In genomic region chr2:131443084-131443890, GRCm38 (mm10) we compare ENCODE assay signal across 12 mouse cellular contexts. TPM values are rescaled to one million over a fixed set of nuclear protein-coding genes. Genes with fewer than 3 reads are reported as not detected.
DNase-seq lines count a peak whose midpoint lies in the region; ATAC-seq and TF ChIP-seq lines count a peak whose summit lies in the region.
"Had no signal": no experiment of that assay in that cellular context is flagged by ENCODE, and none has a peak within 500 bp of the region (broad histone marks: within the 10 kb centered on the region; RNA-seq: fewer than 3 reads in every experiment).

No protein-coding gene starts in this region.

- peak; percentile 38 for TF ChIP-seq CTCF in heart, postnatal 0 days (IDR thresholded peaks at IDR 0.05; ENCODE audit: low read depth)
- peak; percentile 41 for TF ChIP-seq CTCF in midbrain, postnatal 0 days (IDR thresholded peaks at IDR 0.05)

- no peaks in the 10 kb centered on the region for H3K9me3 ChIP-seq in heart, postnatal 0 days (replicated peaks; ENCODE audit: control insufficient read depth, low read length)
- no peaks in the 10 kb centered on the region for H3K9me3 ChIP-seq in midbrain, postnatal 0 days (ENCODE audit: low read length)
- H3K9me3 ChIP-seq in midbrain, embryonic 11.5 days (ENCODE audit: control insufficient read depth, low read length) = no peaks in the 10 kb centered on the region
- H3K9me3 ChIP-seq: hindbrain, embryonic 10.5 days had no signal

- no peak overlapping the region for H3K4me3 ChIP-seq in heart, postnatal 0 days (ENCODE audit: low read depth, low read length)
- H3K4me3 ChIP-seq in midbrain, postnatal 0 days (ENCODE audit: low read depth, low read length) = no peak overlapping the region
- no peak overlapping the region for H3K4me3 ChIP-seq in midbrain, embryonic 11.5 days (ENCODE audit: low read depth, low read length)
- H3K4me3 ChIP-seq: hindbrain, embryonic 10.5 days had no signal

- no peak overlapping the region for H3K4me2 ChIP-seq in heart, postnatal 0 days (ENCODE audit: low read depth, low read length)
- H3K4me2 ChIP-seq in midbrain, postnatal 0 days (ENCODE audit: low read depth, low read length, poor library complexity, severe bottlenecking) = no peak overlapping the region
- H3K4me2 ChIP-seq in midbrain, embryonic 11.5 days = no peak overlapping the region
- H3K4me2 ChIP-seq: liver, embryonic 11.5 days had no signal

- 0 out of 2 replicates have a peak, but pooled peaks cover 2% of the 10 kb centered on the region for H3K27me3 ChIP-seq in heart, postnatal 0 days (ENCODE audit: control insufficient read depth, insufficient read depth, low read length)
- H3K27me3 ChIP-seq in midbrain, postnatal 0 days (ENCODE audit: insufficient read depth, low read length) = no peaks in the 10 kb centered on the region
- H3K27me3 ChIP-seq in midbrain, embryonic 11.5 days (ENCODE audit: control insufficient read depth, insufficient read depth, low read length) = no peaks in the 10 kb centered on the region

- no peak for TF ChIP-seq EP300 in heart, postnatal 0 days (IDR thresholded peaks at IDR 0.05; ENCODE audit: low read depth)

- 71% methylated on average over 8 of the region's 8 CpGs for WGBS in heart, postnatal 0 days
- 63% methylated on average over 8 of the region's 8 CpGs for WGBS in midbrain, postnatal 0 days
- 64% methylated on average over 8 of the region's 8 CpGs for WGBS in midbrain, embryonic 11.5 days

- no peaks in the 10 kb centered on the region for H3K36me3 ChIP-seq in heart, postnatal 0 days (replicated peaks; ENCODE audit: control insufficient read depth, insufficient read depth, low read length)
- no peaks in the 10 kb centered on the region for H3K36me3 ChIP-seq in midbrain, postnatal 0 days (ENCODE audit: insufficient read depth, low read length)
- no peaks in the 10 kb centered on the region for H3K36me3 ChIP-seq in midbrain, embryonic 11.5 days (ENCODE audit: control insufficient read depth, insufficient read depth, low read length)
- H3K36me3 ChIP-seq: hindbrain, embryonic 10.5 days had no signal

- H3K27ac ChIP-seq in heart, postnatal 0 days (ENCODE audit: low read depth) = no peak overlapping the region
- no peak overlapping the region for H3K27ac ChIP-seq in midbrain, postnatal 0 days (ENCODE audit: low read depth, low read length)
- H3K27ac ChIP-seq in midbrain, embryonic 11.5 days (ENCODE audit: low read depth, low read length) = no peak overlapping the region
- H3K27ac ChIP-seq: hindbrain, embryonic 10.5 days had no signal

- H3K4me1 ChIP-seq in heart, postnatal 0 days (ENCODE audit: control insufficient read depth, insufficient read depth) = no peaks in the 10 kb centered on the region
- H3K4me1 ChIP-seq in midbrain, postnatal 0 days (ENCODE audit: insufficient read depth, low read length) = no peaks in the 10 kb centered on the region
- no peaks in the 10 kb centered on the region for H3K4me1 ChIP-seq in midbrain, embryonic 11.5 days (ENCODE audit: control insufficient read depth, insufficient read depth, low read length)
- H3K4me1 ChIP-seq: hindbrain, embryonic 10.5 days had no signal

- no peak; the same call in 1 of the 2 replicates for ATAC-seq in heart, postnatal 0 days (ENCODE audit: insufficient read depth, low read depth)
- ATAC-seq in midbrain, postnatal 0 days (ENCODE audit: low FRiP score) = no peak
- ATAC-seq in midbrain, embryonic 11.5 days (ENCODE audit: low FRiP score) = no peak

- no peak overlapping the region for H3K9ac ChIP-seq in heart, postnatal 0 days (replicated peaks; ENCODE audit: low read depth, low read length)
- H3K9ac ChIP-seq in midbrain, postnatal 0 days (replicated peaks; ENCODE audit: low read length, poor library complexity, severe bottlenecking) = no peak overlapping the region
- no peak overlapping the region for H3K9ac ChIP-seq in midbrain, embryonic 11.5 days (ENCODE audit: low read length)

- DNase-seq in heart, postnatal 0 days (ENCODE audit: low spot score) = peak; percentile 18
- no peak for DNase-seq in heart, adult 8-10 months (ENCODE audit: low spot score)
- no peak for DNase-seq in midbrain, postnatal 0 days (ENCODE audit: low spot score)
- no peak for DNase-seq in midbrain, embryonic 11.5 days (ENCODE audit: low spot score, missing footprints)
- peak; percentile 19 for DNase-seq in embryo, embryonic 11 days
- DNase-seq in thymus, postnatal 4 days = peak; percentile 33
- DNase-seq in right cerebral cortex, postnatal 25 days = no peak
- no peak for DNase-seq in cerebellum, adult 8-10 months
- DNase-seq: adrenal gland, postnatal 14 days; gastrocnemius, postnatal 25 days had no signal

RNA-seq across cellular contexts. Expression of gene Smox, which starts 48.0 kb away (rescaled TPM):
- total RNA-seq in heart, postnatal 0 days (2014; rRNA removed; ENCODE audit: low replicate concordance) = 30.2 and 31.4 TPM in 2 replicates
- 32.4 and 32.7 TPM in 2 replicates for polyA plus RNA-seq in heart, postnatal 0 days (2015; fragmentation: Nextera tagmentation; extraction: Ambion mirVana)
- total RNA-seq in heart, adult 8-10 months (2022) = 10 to 100 TPM; 14.5 to 18.6 (median 15.7) TPM
- total RNA-seq in midbrain, postnatal 0 days (2014; rRNA removed) = 77.6 and 84.2 TPM in 2 replicates
- polyA plus RNA-seq in midbrain, postnatal 0 days (2015; fragmentation: Nextera tagmentation; extraction: Ambion mirVana) = 65.6 and 73.6 TPM in 2 replicates
- 26.2 and 26.9 TPM in 2 replicates for polyA plus RNA-seq in midbrain, embryonic 11.5 days (2014; fragmentation: Nextera tagmentation; extraction: Ambion mirVana)

Comparison
In these comparisons a context has a peak if more than half of its experiments do, and no peak if none do; other contexts are left out.
1. DNase-seq: peak in heart, postnatal 0 days (single experiment), embryo, embryonic 11 days (single experiment) and thymus, postnatal 4 days (single experiment); none in heart, adult 8-10 months (single experiment), midbrain, postnatal 0 days (single experiment), midbrain, embryonic 11.5 days (single experiment), right cerebral cortex, postnatal 25 days (single experiment) and cerebellum, adult 8-10 months (single experiment).